Mouse (Mus musculus) gastrocnemius, adult 18-20 months (tissue): ENCODE data around the gene Gfm2. TPM values are rescaled to one million over a fixed set of nuclear protein-coding genes. Genes with fewer than 3 reads are reported as not detected.

Experiments used
- DNase-seq: peaks from one replicate; pipeline ENCODE4 v3.0.0; 2021; ENCODE audit warnings: low spot score
- total RNA-seq, 2 experiments: library from RNA; stranded (reverse); gene quantifications; 2 replicates each; pipeline ENCODE4 v1.2.3; 2021

The Gfm2 gene
- total RNA-seq, 2 experiments from 2014 or later, result 48.7 to 49.3 TPM

- DNase-seq, result no peak
Measured at GRCm38 (mm10) chr13:97186346-97186745, 48.6 kb downstream of the Gfm2 start.

- DNase-seq, result peak; percentile 12
Measured at GRCm38 (mm10) chr13:97187693-97188092, 50.0 kb downstream of the Gfm2 start.

- DNase-seq, result no peak
Measured at GRCm38 (mm10) chr13:97192649-97193048, 54.9 kb downstream of the Gfm2 start.

GRCm38 (mm10) chr13:97193420-97193819, 55.7 kb downstream of the Gfm2 start:
- peak; percentile 85 for DNase-seq

- DNase-seq, result no peak
Measured at GRCm38 (mm10) chr13:97196186-97196924, 58.6 kb downstream of the Gfm2 start.

GRCm38 (mm10) chr13:97196925-97197218, 59.1 kb downstream of the Gfm2 start:
- no peak for DNase-seq

- peak; percentile 93 for DNase-seq
Measured at GRCm38 (mm10) chr13:97197932-97198562, 60.3 kb downstream of the Gfm2 start, which contains the start of gene Hexb. TSS of gene Hexb (minus strand) at chr13:97198357.

GRCm38 (mm10) chr13:97199123-97199522, 61.4 kb downstream of the Gfm2 start:
- DNase-seq, result no peak

GRCm38 (mm10) chr13:97201076-97201475, 63.3 kb downstream of the Gfm2 start:
- no peak for DNase-seq

GRCm38 (mm10) chr13:97201896-97202295, 64.2 kb downstream of the Gfm2 start:
- no peak for DNase-seq

- peak; percentile 87 for DNase-seq
Measured at GRCm38 (mm10) chr13:97205052-97205701, 67.4 kb downstream of the Gfm2 start.

GRCm38 (mm10) chr13:97206046-97206445, 68.3 kb downstream of the Gfm2 start:
- DNase-seq, result no peak

- no peak for DNase-seq
Measured at GRCm38 (mm10) chr13:97207472-97208111, 69.9 kb downstream of the Gfm2 start.

GRCm38 (mm10) chr13:97208112-97208478, 70.4 kb downstream of the Gfm2 start:
- no peak for DNase-seq

GRCm38 (mm10) chr13:97208500-97209010, 70.8 kb downstream of the Gfm2 start:
- DNase-seq, result no peak

- no peak for DNase-seq
Measured at GRCm38 (mm10) chr13:97214583-97215268, 77.0 kb downstream of the Gfm2 start.

GRCm38 (mm10) chr13:97215563-97215962, 77.8 kb downstream of the Gfm2 start:
- no peak for DNase-seq

GRCm38 (mm10) chr13:97216196-97216595, 78.5 kb downstream of the Gfm2 start:
- no peak for DNase-seq

- no peak for DNase-seq
Measured at GRCm38 (mm10) chr13:97220022-97220421, 82.3 kb downstream of the Gfm2 start.

GRCm38 (mm10) chr13:97223856-97224255, 86.1 kb downstream of the Gfm2 start:
- DNase-seq, result no peak

GRCm38 (mm10) chr13:97224341-97224982, 86.7 kb downstream of the Gfm2 start:
- DNase-seq, result no peak
